Mouse (Mus musculus) cerebellum, adult 2 months (tissue): ENCODE measurements at regions not wholly inside any gene's neighbourhood (a gene's known extent, or its start where the extent isn't known, plus 50 kb on each side); places are given as distances from the start of the nearest gene placed in this dataset.

ENCODE experiments used
- DNase-seq, 2 experiments: peaks; one replicate each; pipeline ENCODE4 v3.0.0; 2021
- H3K27ac ChIP-seq: fragments of 200-500 bp; 2 replicates; pipeline ENCODE4 v1.5.1; 2012; ENCODE audit warnings: low read length, control low read depth, inconsistent platforms; ENCODE audit not compliant: insufficient read depth
- H3K27me3 ChIP-seq: fragments of 200-500 bp; 2 replicates; pipeline ENCODE4 v1.6.1; 2012; ENCODE audit warnings: inconsistent platforms, mild to moderate bottlenecking, low read length, moderate library complexity; ENCODE audit not compliant: control insufficient read depth, insufficient read depth
- H3K4me1 ChIP-seq: fragments of 200-500 bp; 2 replicates; pipeline ENCODE4 v1.6.1; 2011; ENCODE audit warnings: low read length; ENCODE audit not compliant: control insufficient read depth, insufficient read depth
- H3K4me3 ChIP-seq: fragments of 200-500 bp; replicated peaks from 2 replicates; pipeline ENCODE3; 2011; ENCODE audit warnings: mild to moderate bottlenecking, low read depth, low read length, control low read depth; ENCODE audit not compliant: insufficient read depth
- CTCF ChIP-seq: fragments of 200-500 bp; IDR thresholded peaks from 2 replicates; pipeline ENCODE4 v1.5.1; 2011; ENCODE audit warnings: low read depth, mild to moderate bottlenecking, control low read depth, low read length, moderate library complexity, borderline replicate concordance; ENCODE audit not compliant: insufficient read depth
- POLR2A ChIP-seq: fragments of 200-500 bp; IDR thresholded peaks from 2 replicates; pipeline ENCODE4 v1.6.1; 2011; ENCODE audit warnings: low read length, control low read depth, borderline replicate concordance; ENCODE audit not compliant: insufficient read depth
- WGBS: fragments of 180-500 bp; shearing (Covaris S2); methylation state at CpG from one replicate; pipeline ENCODE4 v1.1.7; 2018; 5-methylcytosine and 5-hydroxymethylcytosine counted together

GRCm38 (mm10) chr9:79502034-79502433 lies 216.6 kb downstream of the Col12a1 start:
- no peak overlapping the region for H3K4me3 ChIP-seq
- no peaks in the 10 kb centered on the region for H3K27me3 ChIP-seq
- no peak for DNase-seq
- no peak overlapping the region for H3K27ac ChIP-seq
- no peaks in the 10 kb centered on the region for H3K4me1 ChIP-seq
- TF ChIP-seq CTCF (no peak), POLR2A (no peak)

- Histone ChIP-seq H3K4me1 (no peaks in the 10 kb centered on the region), H3K4me3 (no peak overlapping the region), H3K27ac (no peak overlapping the region), H3K27me3 (no peaks in the 10 kb centered on the region)
- 91% methylated on average over 7 of the region's 7 CpGs for WGBS
- TF ChIP-seq CTCF (no peak), POLR2A (no peak)
- DNase-seq, result no peak
These were observed 202.2 kb downstream of the Col12a1 start for GRCm38 (mm10) chr9:79516384-79516783.

- TF ChIP-seq POLR2A, result no peak
- TF ChIP-seq CTCF, result no peak
- Histone ChIP-seq H3K27ac (no peak overlapping the region), H3K4me1 (no peaks in the 10 kb centered on the region), H3K4me3 (no peak overlapping the region), H3K27me3 (no peaks in the 10 kb centered on the region)
- 64% methylated on average over 5 of the region's 5 CpGs for WGBS
- no peak for DNase-seq
These were observed 201.2 kb downstream of the Col12a1 start for GRCm38 (mm10) chr9:79517461-79517860.

GRCm38 (mm10) chr9:79518640-79519039 lies 200.0 kb downstream of the Col12a1 start:
- WGBS, result 88% methylated on average over 1 of the region's 1 CpGs
- H3K4me3 ChIP-seq, result no peak overlapping the region
- TF ChIP-seq POLR2A (no peak), CTCF (no peak)
- no peak for DNase-seq
- no peaks in the 10 kb centered on the region for H3K27me3 ChIP-seq
- no peak overlapping the region for H3K27ac ChIP-seq
- no peaks in the 10 kb centered on the region for H3K4me1 ChIP-seq

- TF ChIP-seq POLR2A, result no peak
- TF ChIP-seq CTCF, result no peak
- DNase-seq, result no peak
- H3K27me3 ChIP-seq, result no peaks in the 10 kb centered on the region
- 94% methylated on average over 2 of the region's 2 CpGs for WGBS
- H3K27ac ChIP-seq, result no peak overlapping the region
- H3K4me3 ChIP-seq, result no peak overlapping the region
- H3K4me1 ChIP-seq, result no peaks in the 10 kb centered on the region
These were observed 198.1 kb downstream of the Col12a1 start for GRCm38 (mm10) chr9:79520498-79520897.

- Histone ChIP-seq H3K27me3 (no peaks in the 10 kb centered on the region), H3K27ac (no peak overlapping the region), H3K4me1 (no peaks in the 10 kb centered on the region), H3K4me3 (no peak overlapping the region)
- TF ChIP-seq POLR2A (no peak), CTCF (no peak)
- DNase-seq, result peak in 1 of 2 experiments; percentile 2
- 54% methylated on average over 4 of the region's 4 CpGs for WGBS
These were observed 195.6 kb downstream of the Col12a1 start for GRCm38 (mm10) chr9:79523054-79523453.

GRCm38 (mm10) chr9:79525000-79525399 lies 193.6 kb downstream of the Col12a1 start:
- no peak for DNase-seq
- no peaks in the 10 kb centered on the region for H3K27me3 ChIP-seq
- no peak overlapping the region for H3K4me3 ChIP-seq
- no peak for TF ChIP-seq POLR2A
- TF ChIP-seq CTCF, result no peak
- no peaks in the 10 kb centered on the region for H3K4me1 ChIP-seq
- no peak overlapping the region for H3K27ac ChIP-seq

GRCm38 (mm10) chr9:79526390-79526789 lies 192.2 kb downstream of the Col12a1 start:
- 80% methylated on average over 6 of the region's 6 CpGs for WGBS
- DNase-seq, result no peak
- TF ChIP-seq CTCF, result no peak
- no peak for TF ChIP-seq POLR2A
- Histone ChIP-seq H3K4me1 (no peaks in the 10 kb centered on the region), H3K27me3 (no peaks in the 10 kb centered on the region), H3K4me3 (no peak overlapping the region), H3K27ac (no peak overlapping the region)
